Mouse (Mus musculus): ENCODE results near the gene Unc13b. TPM values are rescaled to one million over a fixed set of nuclear protein-coding genes. Genes with fewer than 3 reads are reported as not detected.

Gene Unc13b
- polyA plus RNA-seq, 1 experiment = 0.08 TPM

DNA sequence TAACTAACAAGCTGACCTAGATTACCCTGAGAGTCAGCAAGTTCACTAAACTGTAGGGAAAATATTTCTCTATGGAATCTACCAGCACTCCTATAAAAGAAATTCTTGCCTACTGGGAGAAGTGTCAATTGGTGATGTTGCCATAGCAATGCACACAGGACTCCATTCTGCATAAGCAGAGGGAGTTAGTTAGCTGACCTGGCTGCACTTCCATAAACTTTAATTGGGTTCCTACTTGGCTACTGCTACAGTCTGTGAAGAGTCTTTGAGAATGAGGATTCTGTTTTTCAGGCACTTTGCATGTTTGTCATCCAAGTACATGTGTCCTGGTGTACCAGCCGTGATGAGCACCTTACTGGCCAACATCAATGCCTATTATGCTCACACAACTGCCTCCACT is 182.0 kb downstream of the Unc13b start:
- H3K79me2 ChIP-seq (ENCODE audit: control insufficient read depth, insufficient read depth) = no peaks in the 10 kb centered on the region
- peaks cover 18% of the 10 kb centered on the region for H3K27me3 ChIP-seq (ENCODE audit: control insufficient read depth, insufficient read depth, insufficient read length)
- H3ac ChIP-seq (ENCODE audit: control insufficient read depth, insufficient read length, low read depth) = no peak overlapping the region
- no peak for TF ChIP-seq CEBPB (IDR thresholded peaks at IDR 0.05; ENCODE audit: low read depth)
- TF ChIP-seq CTCF (IDR thresholded peaks at IDR 0.05; ENCODE audit: control insufficient read depth, insufficient read depth, insufficient read length) = no peak
- H3K36me3 ChIP-seq (ENCODE audit: control insufficient read depth, insufficient read depth) = no peaks in the 10 kb centered on the region
- no peak overlapping the region for H3K4me3 ChIP-seq (ENCODE audit: insufficient read depth, poor library complexity, severe bottlenecking)
- no peaks in the 10 kb centered on the region for H3K79me3 ChIP-seq (ENCODE audit: low read depth)

DNA sequence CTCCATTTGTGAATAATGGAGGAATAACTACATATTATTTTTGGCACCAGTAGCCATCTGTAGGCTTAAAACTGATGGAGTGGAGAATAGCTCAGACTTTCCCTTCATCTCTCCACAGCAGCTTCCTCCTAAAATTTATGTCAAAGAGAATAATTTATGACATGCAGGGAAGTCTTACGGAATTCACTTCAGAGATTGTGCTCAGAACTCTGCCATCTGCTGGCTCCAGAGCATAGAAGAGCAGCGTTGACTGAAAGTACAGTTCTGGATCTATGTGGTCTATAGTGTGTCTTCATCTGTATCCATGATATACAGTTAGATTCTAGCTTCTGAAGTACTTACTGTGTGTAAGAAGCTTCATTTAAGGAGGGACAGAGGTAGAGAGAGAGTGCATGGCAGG is 185.3 kb downstream of the Unc13b start:
- Histone ChIP-seq H3K27me3 (ENCODE audit: control insufficient read depth, insufficient read depth, insufficient read length) (peaks cover 12% of the 10 kb centered on the region), H3ac (ENCODE audit: control insufficient read depth, insufficient read length, low read depth) (no peak overlapping the region)
- TF ChIP-seq CTCF (IDR thresholded peaks at IDR 0.05; ENCODE audit: control insufficient read depth, insufficient read depth, insufficient read length) (no peak), USF1 (IDR thresholded peaks at IDR 0.05; ENCODE audit: low read depth) (no peak), FOSL1 (IDR thresholded peaks at IDR 0.05; ENCODE audit: insufficient read depth, low read length, poor library complexity, severe bottlenecking) (no peak), MYOG (IDR thresholded peaks at IDR 0.05; ENCODE audit: control insufficient read depth, extremely low read depth, insufficient read length) (no peak), MAX (IDR thresholded peaks at IDR 0.05) (no peak), MYOD1 (IDR thresholded peaks at IDR 0.05; ENCODE audit: control insufficient read depth, insufficient read length, low read depth) (no peak), CEBPB (IDR thresholded peaks at IDR 0.05; ENCODE audit: low read depth) (no peak)

DNA sequence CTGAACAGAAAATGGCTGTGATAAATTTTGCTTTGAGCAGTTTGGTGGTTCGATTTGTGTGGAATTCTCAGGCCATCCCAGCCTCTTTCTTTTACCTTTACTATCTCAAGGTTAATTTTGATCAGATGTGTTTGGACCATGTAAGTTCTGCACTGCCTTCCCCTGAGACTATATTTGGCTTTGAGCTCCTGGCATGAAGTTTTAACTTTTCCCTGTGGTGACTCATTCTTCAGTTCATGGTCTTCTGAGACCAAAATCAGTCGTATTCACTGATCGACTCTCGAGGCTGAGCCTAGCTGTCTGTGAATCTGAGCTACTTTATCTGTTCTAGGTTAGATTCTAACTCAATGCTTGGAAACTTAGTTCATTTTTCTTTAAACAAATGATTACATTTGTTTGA is 187.0 kb downstream of the Unc13b start:
- H3K27me3 ChIP-seq (ENCODE audit: control insufficient read depth, insufficient read depth, insufficient read length) = peaks cover 8% of the 10 kb centered on the region
- TF ChIP-seq MAX (IDR thresholded peaks at IDR 0.05) (no peak), CTCF (IDR thresholded peaks at IDR 0.05; ENCODE audit: control insufficient read depth, insufficient read depth, insufficient read length) (no peak), MYOD1 (IDR thresholded peaks at IDR 0.05; ENCODE audit: control insufficient read depth, insufficient read length, low read depth) (no peak), FOSL1 (IDR thresholded peaks at IDR 0.05; ENCODE audit: insufficient read depth, low read length, poor library complexity, severe bottlenecking) (no peak), MYOG (IDR thresholded peaks at IDR 0.05; ENCODE audit: control insufficient read depth, extremely low read depth, insufficient read length) (no peak), USF1 (IDR thresholded peaks at IDR 0.05; ENCODE audit: low read depth) (no peak), CEBPB (IDR thresholded peaks at IDR 0.05; ENCODE audit: low read depth) (no peak)
- no peak overlapping the region for H3K4me3 ChIP-seq (ENCODE audit: insufficient read depth, poor library complexity, severe bottlenecking)
- H3K79me3 ChIP-seq (ENCODE audit: low read depth) = no peaks in the 10 kb centered on the region
- no peaks in the 10 kb centered on the region for H3K36me3 ChIP-seq (ENCODE audit: control insufficient read depth, insufficient read depth)
- H3K79me2 ChIP-seq (ENCODE audit: control insufficient read depth, insufficient read depth) = no peaks in the 10 kb centered on the region
- H3ac ChIP-seq (ENCODE audit: control insufficient read depth, insufficient read length, low read depth) = no peak overlapping the region

More for the DNA sequence above, 185.3 kb downstream of the Unc13b start:
- no peaks in the 10 kb centered on the region for H3K79me2 ChIP-seq (ENCODE audit: control insufficient read depth, insufficient read depth)
- no peak overlapping the region for H3K4me3 ChIP-seq (ENCODE audit: insufficient read depth, poor library complexity, severe bottlenecking)
- no peaks in the 10 kb centered on the region for H3K79me3 ChIP-seq (ENCODE audit: low read depth)
- no peaks in the 10 kb centered on the region for H3K36me3 ChIP-seq (ENCODE audit: control insufficient read depth, insufficient read depth)

DNA sequence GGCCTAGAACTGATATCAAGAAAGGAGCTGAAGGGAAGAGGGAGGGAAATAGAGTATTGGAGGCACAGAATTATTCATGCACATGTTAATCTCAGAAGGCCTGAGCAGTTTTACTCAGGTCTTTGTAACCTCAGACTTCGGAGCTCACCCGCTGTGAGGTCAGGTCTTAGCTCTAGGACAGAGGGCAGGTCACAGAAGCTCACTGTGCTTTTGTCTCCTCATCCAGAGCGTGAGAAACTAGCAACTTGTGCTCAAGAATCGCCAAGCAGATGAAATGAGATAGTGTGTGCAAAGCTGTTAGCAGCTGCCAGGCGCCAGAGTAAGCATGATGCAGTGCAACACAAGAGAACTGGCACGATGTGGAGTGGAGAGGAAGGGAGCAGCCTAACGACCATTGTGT is 189.3 kb downstream of the Unc13b start:
- no peak overlapping the region for H3ac ChIP-seq (ENCODE audit: control insufficient read depth, insufficient read length, low read depth)
- H3K27me3 ChIP-seq (ENCODE audit: control insufficient read depth, insufficient read depth, insufficient read length) = peaks cover 7% of the 10 kb centered on the region
- no peak for TF ChIP-seq CTCF (IDR thresholded peaks at IDR 0.05; ENCODE audit: control insufficient read depth, insufficient read depth, insufficient read length)
- no peak for TF ChIP-seq MYOG (IDR thresholded peaks at IDR 0.05; ENCODE audit: control insufficient read depth, extremely low read depth, insufficient read length)
- no peak for TF ChIP-seq MYOD1 (IDR thresholded peaks at IDR 0.05; ENCODE audit: control insufficient read depth, insufficient read length, low read depth)
- H3K36me3 ChIP-seq (ENCODE audit: control insufficient read depth, insufficient read depth) = no peaks in the 10 kb centered on the region
- no peaks in the 10 kb centered on the region for H3K79me2 ChIP-seq (ENCODE audit: control insufficient read depth, insufficient read depth)
- H3K79me3 ChIP-seq (ENCODE audit: low read depth) = no peaks in the 10 kb centered on the region
- no peak overlapping the region for H3K4me3 ChIP-seq (ENCODE audit: insufficient read depth, poor library complexity, severe bottlenecking)

DNA sequence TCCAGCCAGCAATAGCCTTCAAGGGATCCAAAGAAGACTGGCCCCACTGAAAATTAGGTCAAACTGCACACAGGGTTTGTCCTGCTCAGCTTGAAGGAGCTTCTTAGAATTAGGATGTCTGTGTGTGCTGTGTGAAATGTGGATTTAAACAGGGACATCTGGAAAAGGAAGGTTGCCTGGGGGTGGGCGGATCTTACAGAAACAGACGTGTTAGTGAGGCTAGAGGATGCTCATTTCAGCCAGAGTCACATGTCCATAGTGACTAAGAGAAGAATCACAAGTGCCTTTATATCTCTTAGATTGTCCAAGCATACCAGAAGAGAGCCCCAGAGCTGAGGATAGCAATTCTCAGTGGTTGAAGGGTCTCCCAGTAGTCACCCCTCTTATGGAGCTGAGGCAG is 190.2 kb downstream of the Unc13b start:
- H3K79me2 ChIP-seq (ENCODE audit: control insufficient read depth, insufficient read depth) = no peaks in the 10 kb centered on the region
- H3K36me3 ChIP-seq (ENCODE audit: control insufficient read depth, insufficient read depth) = no peaks in the 10 kb centered on the region
- no peak for TF ChIP-seq MYOG (IDR thresholded peaks at IDR 0.05; ENCODE audit: control insufficient read depth, extremely low read depth, insufficient read length)
- TF ChIP-seq USF1 (IDR thresholded peaks at IDR 0.05; ENCODE audit: low read depth) = peak; percentile 3
- H3K4me3 ChIP-seq (ENCODE audit: insufficient read depth, poor library complexity, severe bottlenecking) = no peak overlapping the region
- H3K27me3 ChIP-seq (ENCODE audit: control insufficient read depth, insufficient read depth, insufficient read length) = peaks cover 7% of the 10 kb centered on the region
- H3K79me3 ChIP-seq (ENCODE audit: low read depth) = no peaks in the 10 kb centered on the region
- no peak overlapping the region for H3ac ChIP-seq (ENCODE audit: control insufficient read depth, insufficient read length, low read depth)

DNA sequence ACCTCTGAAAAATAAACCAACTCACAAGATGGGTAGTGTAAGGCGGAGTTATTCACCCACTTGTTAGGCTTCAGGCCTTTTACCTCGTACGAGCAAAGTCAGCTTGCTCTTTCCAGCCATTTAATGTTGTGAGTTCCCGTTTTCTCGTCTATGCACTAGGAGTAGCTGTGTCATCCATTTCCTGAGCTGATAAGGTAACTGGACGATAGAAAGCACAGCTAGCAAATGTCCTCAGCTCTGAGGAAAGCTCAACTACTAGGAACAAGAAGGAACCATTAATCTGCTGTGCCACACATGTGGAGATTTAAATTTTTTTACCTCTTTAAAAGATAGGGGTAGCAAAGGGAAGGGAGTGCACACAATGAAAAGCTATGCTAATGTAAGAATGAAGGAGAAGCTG is 192.5 kb downstream of the Unc13b start:
- peaks cover 7% of the 10 kb centered on the region for H3K27me3 ChIP-seq (ENCODE audit: control insufficient read depth, insufficient read depth, insufficient read length)
- H3K79me3 ChIP-seq (ENCODE audit: low read depth) = no peaks in the 10 kb centered on the region
- no peak overlapping the region for H3K4me3 ChIP-seq (ENCODE audit: insufficient read depth, poor library complexity, severe bottlenecking)
- H3ac ChIP-seq (ENCODE audit: control insufficient read depth, insufficient read length, low read depth) = no peak overlapping the region
- no peaks in the 10 kb centered on the region for H3K36me3 ChIP-seq (ENCODE audit: control insufficient read depth, insufficient read depth)
- H3K79me2 ChIP-seq (ENCODE audit: control insufficient read depth, insufficient read depth) = no peaks in the 10 kb centered on the region
- no peak for TF ChIP-seq MYOG (IDR thresholded peaks at IDR 0.05; ENCODE audit: control insufficient read depth, extremely low read depth, insufficient read length)
- no peak for TF ChIP-seq MYOD1 (IDR thresholded peaks at IDR 0.05; ENCODE audit: control insufficient read depth, insufficient read length, low read depth)
- TF ChIP-seq CTCF (IDR thresholded peaks at IDR 0.05; ENCODE audit: control insufficient read depth, insufficient read depth, insufficient read length) = no peak
- no peak for TF ChIP-seq MAX (IDR thresholded peaks at IDR 0.05)
- no peak for TF ChIP-seq CEBPB (IDR thresholded peaks at IDR 0.05; ENCODE audit: low read depth)
- no peak for TF ChIP-seq USF1 (IDR thresholded peaks at IDR 0.05; ENCODE audit: low read depth)
- TF ChIP-seq FOSL1 (IDR thresholded peaks at IDR 0.05; ENCODE audit: insufficient read depth, low read length, poor library complexity, severe bottlenecking) = no peak
